Mouse (Mus musculus): ENCODE data around the gene Pnpla3. TPM values are rescaled to one million over a fixed set of nuclear protein-coding genes. Genes with fewer than 3 reads are reported as not detected.
"Not testable (repeated sequence)": the region's sequence is repeated elsewhere in the genome, so short reads cannot be mapped to it uniquely, and the experiment has no call there.

The Pnpla3 gene
- polyA plus RNA-seq, 1 experiment from 2014 or later: 0.49 TPM

GRCm38 (mm10) chr15:84133440-84133839 lies 34.2 kb upstream of the Pnpla3 start:
- no peaks in the 10 kb centered on the region for H3K36me3 ChIP-seq (ENCODE audit: control insufficient read depth, insufficient read depth, low read length)
- ATAC-seq (ENCODE audit: low FRiP score, low TSS enrichment): no peak
- no peaks in the 10 kb centered on the region for H3K27me3 ChIP-seq (ENCODE audit: control insufficient read depth, insufficient read depth, low read length)
- no peaks in the 10 kb centered on the region for H3K9me3 ChIP-seq (ENCODE audit: control insufficient read depth, low read length)
- H3K27ac ChIP-seq (ENCODE audit: low read depth, low read length): no peak overlapping the region
- no peak overlapping the region for H3K4me3 ChIP-seq (ENCODE audit: low read length)
- H3K9ac ChIP-seq (ENCODE audit: low read depth, low read length): no peak overlapping the region
- H3K4me1 ChIP-seq (ENCODE audit: control insufficient read depth, insufficient read depth, low read length): no peaks in the 10 kb centered on the region
- H3K4me2 ChIP-seq (replicated peaks; ENCODE audit: low read depth, low read length): no peak overlapping the region
- 68% methylated on average over 4 of the region's 4 CpGs for WGBS

GRCm38 (mm10) chr15:84135472-84135871 lies 32.2 kb upstream of the Pnpla3 start:
- Histone ChIP-seq H3K27me3 (ENCODE audit: control insufficient read depth, insufficient read depth, low read length) (no peaks in the 10 kb centered on the region), H3K9me3 (ENCODE audit: control insufficient read depth, low read length) (no peaks in the 10 kb centered on the region), H3K4me1 (ENCODE audit: control insufficient read depth, insufficient read depth, low read length) (no peaks in the 10 kb centered on the region), H3K4me3 (ENCODE audit: low read length) (no peak overlapping the region), H3K9ac (ENCODE audit: low read depth, low read length) (no peak overlapping the region), H3K4me2 (replicated peaks; ENCODE audit: low read depth, low read length) (no peak overlapping the region), H3K36me3 (ENCODE audit: control insufficient read depth, insufficient read depth, low read length) (no peaks in the 10 kb centered on the region), H3K27ac (ENCODE audit: low read depth, low read length) (no peak overlapping the region)
- 88% methylated on average over 5 of the region's 5 CpGs for WGBS
- ATAC-seq (ENCODE audit: low FRiP score, low TSS enrichment): no peak

GRCm38 (mm10) chr15:84136473-84137415 lies 30.9 kb upstream of the Pnpla3 start:
- no peak overlapping the region for H3K27ac ChIP-seq (ENCODE audit: low read depth, low read length)
- 51% methylated on average over 12 of the region's 12 CpGs for WGBS

GRCm38 (mm10) chr15:84139592-84140005 lies 28.0 kb upstream of the Pnpla3 start:
- Histone ChIP-seq H3K4me1 (ENCODE audit: control insufficient read depth, insufficient read depth, low read length) (no peaks in the 10 kb centered on the region), H3K36me3 (ENCODE audit: control insufficient read depth, insufficient read depth, low read length) (no peaks in the 10 kb centered on the region), H3K9me3 (ENCODE audit: control insufficient read depth, low read length) (no peaks in the 10 kb centered on the region), H3K4me3 (ENCODE audit: low read length) (no peak overlapping the region), H3K27me3 (ENCODE audit: control insufficient read depth, insufficient read depth, low read length) (no peaks in the 10 kb centered on the region), H3K9ac (ENCODE audit: low read depth, low read length) (no peak overlapping the region), H3K27ac (ENCODE audit: low read depth, low read length) (no peak overlapping the region), H3K4me2 (replicated peaks; ENCODE audit: low read depth, low read length) (no peak overlapping the region)
- no peak for ATAC-seq (ENCODE audit: low FRiP score, low TSS enrichment)
- 74% methylated on average over 5 of the region's 5 CpGs for WGBS

More at GRCm38 (mm10) chr15:84136473-84137415, 30.9 kb upstream of the Pnpla3 start:
- H3K4me1 ChIP-seq (ENCODE audit: control insufficient read depth, insufficient read depth, low read length): no peaks in the 10 kb centered on the region
- no peak overlapping the region for H3K4me3 ChIP-seq (ENCODE audit: low read length)
- no peaks in the 10 kb centered on the region for H3K27me3 ChIP-seq (ENCODE audit: control insufficient read depth, insufficient read depth, low read length)
- H3K9ac ChIP-seq (ENCODE audit: low read depth, low read length): no peak overlapping the region
- H3K9me3 ChIP-seq (ENCODE audit: control insufficient read depth, low read length): no peaks in the 10 kb centered on the region
- no peak overlapping the region for H3K4me2 ChIP-seq (replicated peaks; ENCODE audit: low read depth, low read length)
- H3K36me3 ChIP-seq (ENCODE audit: control insufficient read depth, insufficient read depth, low read length): no peaks in the 10 kb centered on the region
- ATAC-seq (ENCODE audit: low FRiP score, low TSS enrichment): no peak

- Histone ChIP-seq H3K9ac (ENCODE audit: low read depth, low read length) (no peak overlapping the region), H3K27ac (ENCODE audit: low read depth, low read length) (no peak overlapping the region), H3K4me2 (replicated peaks; ENCODE audit: low read depth, low read length) (no peak overlapping the region), H3K27me3 (ENCODE audit: control insufficient read depth, insufficient read depth, low read length) (no peaks in the 10 kb centered on the region), H3K9me3 (ENCODE audit: control insufficient read depth, low read length) (no peaks in the 10 kb centered on the region), H3K4me3 (ENCODE audit: low read length) (no peak overlapping the region), H3K36me3 (ENCODE audit: control insufficient read depth, insufficient read depth, low read length) (no peaks in the 10 kb centered on the region), H3K4me1 (ENCODE audit: control insufficient read depth, insufficient read depth, low read length) (no peaks in the 10 kb centered on the region)
- 45% methylated on average over 3 of the region's 3 CpGs for WGBS
- no peak for ATAC-seq (ENCODE audit: low FRiP score, low TSS enrichment)
Measured at GRCm38 (mm10) chr15:84140109-84140508, 27.5 kb upstream of the Pnpla3 start.

GRCm38 (mm10) chr15:84140929-84141328 lies 26.7 kb upstream of the Pnpla3 start:
- Histone ChIP-seq H3K27ac (ENCODE audit: low read depth, low read length) (no peak overlapping the region), H3K27me3 (ENCODE audit: control insufficient read depth, insufficient read depth, low read length) (no peaks in the 10 kb centered on the region), H3K9me3 (ENCODE audit: control insufficient read depth, low read length) (no peaks in the 10 kb centered on the region), H3K4me2 (replicated peaks; ENCODE audit: low read depth, low read length) (no peak overlapping the region), H3K4me3 (ENCODE audit: low read length) (no peak overlapping the region), H3K9ac (ENCODE audit: low read depth, low read length) (no peak overlapping the region), H3K4me1 (ENCODE audit: control insufficient read depth, insufficient read depth, low read length) (no peaks in the 10 kb centered on the region), H3K36me3 (ENCODE audit: control insufficient read depth, insufficient read depth, low read length) (no peaks in the 10 kb centered on the region)
- no peak for ATAC-seq (ENCODE audit: low FRiP score, low TSS enrichment)
- 78% methylated on average over 5 of the region's 5 CpGs for WGBS

GRCm38 (mm10) chr15:84156158-84156557 lies 11.5 kb upstream of the Pnpla3 start:
- 75% methylated on average over 2 of the region's 2 CpGs for WGBS
- ATAC-seq (ENCODE audit: low FRiP score, low TSS enrichment): no peak

GRCm38 (mm10) chr15:84157530-84157929 lies 10.1 kb upstream of the Pnpla3 start:
- not testable (repeated sequence) for H3K4me1 ChIP-seq (ENCODE audit: control insufficient read depth, insufficient read depth, low read length); H3K27ac ChIP-seq (ENCODE audit: low read depth, low read length); H3K9me3 ChIP-seq (ENCODE audit: control insufficient read depth, low read length); H3K9ac ChIP-seq (ENCODE audit: low read depth, low read length); H3K27me3 ChIP-seq (ENCODE audit: control insufficient read depth, insufficient read depth, low read length); H3K36me3 ChIP-seq (ENCODE audit: control insufficient read depth, insufficient read depth, low read length); H3K4me2 ChIP-seq (replicated peaks; ENCODE audit: low read depth, low read length); H3K4me3 ChIP-seq (ENCODE audit: low read length); ATAC-seq (ENCODE audit: low FRiP score, low TSS enrichment)
- WGBS: 78% methylated on average over 6 of the region's 6 CpGs

More at GRCm38 (mm10) chr15:84156158-84156557, 11.5 kb upstream of the Pnpla3 start:
- Histone ChIP-seq H3K27me3 (ENCODE audit: control insufficient read depth, insufficient read depth, low read length) (no peaks in the 10 kb centered on the region), H3K4me2 (replicated peaks; ENCODE audit: low read depth, low read length) (no peak overlapping the region), H3K9me3 (ENCODE audit: control insufficient read depth, low read length) (no peaks in the 10 kb centered on the region), H3K4me3 (ENCODE audit: low read length) (no peak overlapping the region), H3K9ac (ENCODE audit: low read depth, low read length) (no peak overlapping the region), H3K36me3 (ENCODE audit: control insufficient read depth, insufficient read depth, low read length) (no peaks in the 10 kb centered on the region), H3K4me1 (ENCODE audit: control insufficient read depth, insufficient read depth, low read length) (no peaks in the 10 kb centered on the region), H3K27ac (ENCODE audit: low read depth, low read length) (no peak overlapping the region)

GRCm38 (mm10) chr15:84161871-84162270 lies 5.8 kb upstream of the Pnpla3 start:
- Histone ChIP-seq H3K27me3 (ENCODE audit: control insufficient read depth, insufficient read depth, low read length) (no peaks in the 10 kb centered on the region), H3K4me2 (replicated peaks; ENCODE audit: low read depth, low read length) (no peak overlapping the region), H3K27ac (ENCODE audit: low read depth, low read length) (no peak overlapping the region), H3K9ac (ENCODE audit: low read depth, low read length) (no peak overlapping the region), H3K9me3 (ENCODE audit: control insufficient read depth, low read length) (no peaks in the 10 kb centered on the region), H3K4me1 (ENCODE audit: control insufficient read depth, insufficient read depth, low read length) (no peaks in the 10 kb centered on the region), H3K36me3 (ENCODE audit: control insufficient read depth, insufficient read depth, low read length) (no peaks in the 10 kb centered on the region), H3K4me3 (ENCODE audit: low read length) (no peak overlapping the region)
- WGBS: 85% methylated on average over 6 of the region's 6 CpGs
- ATAC-seq (ENCODE audit: low FRiP score, low TSS enrichment): no peak
